Mouse (Mus musculus): ENCODE data around the gene Map3k5.

GRCm38 (mm10) chr10:19990638-19991037 is 56.4 kb downstream of the Map3k5 start:
- TF ChIP-seq CTCF (IDR thresholded peaks at IDR 0.05; ENCODE audit: control insufficient read depth, insufficient read depth, insufficient replicate concordance, low read depth, low read length) (no peak), POLR2A (IDR thresholded peaks at IDR 0.05; ENCODE audit: control insufficient read depth, low read depth, low read length) (no peak)

All from testis, adult 2 months (tissue).